Mouse (Mus musculus) forebrain, embryonic 10.5 days (tissue): ENCODE data around the gene Smim7. TPM values are rescaled to one million over a fixed set of nuclear protein-coding genes. Genes with fewer than 3 reads are reported as not detected.

ENCODE experiments used
- DNase-seq: peaks from one replicate; pipeline ENCODE4 v3.0.0-alpha.2; 2017; ENCODE audit warnings: low spot score; ENCODE audit errors: extremely low spot score
- H3K27ac ChIP-seq: fragments of 300-500 bp; sonication (generic); 2 replicates; pipeline ENCODE4 v1.5.1; 2016; ENCODE audit warnings: mild to moderate bottlenecking
- H3K27me3 ChIP-seq: fragments of 300-500 bp; sonication (generic); 2 replicates; pipeline ENCODE4 v1.6.1; 2016; ENCODE audit warnings: mild to moderate bottlenecking; ENCODE audit not compliant: poor library complexity, severe bottlenecking
- H3K36me3 ChIP-seq: fragments of 300-500 bp; sonication (generic); replicated peaks from 2 replicates; pipeline ENCODE4 v1.6.1; 2016; ENCODE audit warnings: mild to moderate bottlenecking, moderate library complexity
- H3K4me1 ChIP-seq: fragments of 300-500 bp; sonication (generic); 2 replicates; pipeline ENCODE4 v1.6.1; 2016
- H3K4me3 ChIP-seq: fragments of 300-500 bp; sonication (generic); 2 replicates; pipeline ENCODE4 v1.5.1; 2016; ENCODE audit warnings: mild to moderate bottlenecking, moderate library complexity
- H3K9me3 ChIP-seq: fragments of 300-500 bp; sonication (generic); 2 replicates; pipeline ENCODE4 v1.6.1; 2016; ENCODE audit warnings: mild to moderate bottlenecking, moderate library complexity
- WGBS: fragments of 180-500 bp; shearing (Covaris S2); methylation state at CpG from one replicate; pipeline ENCODE4 v1.1.7; 2016; 5-methylcytosine and 5-hydroxymethylcytosine counted together
- polyA plus RNA-seq: library from polyadenylated mRNA; unstranded; fragments of >200 nt; fragmentation: Nextera tagmentation; extraction: Ambion mirVana; gene quantifications from 2 replicates; pipeline ENCODE4 v1.2.1, GENCODE M21; 2016

The Smim7 gene
- 105 and 106 TPM in 2 replicates for polyA plus RNA-seq

GRCm38 (mm10) chr8:72570633-72571610 is at the start of gene Smim7:
TSS of gene Smim7 (minus strand) at chr8:72571088.
- no peaks in the 10 kb centered on the region for H3K27me3 ChIP-seq
- H3K4me1 ChIP-seq, result peaks cover 35% of the 10 kb centered on the region
- peaks cover 38% of the 10 kb centered on the region for H3K36me3 ChIP-seq
- under 1% methylated on average over 52 of the region's 52 CpGs for WGBS
- peak; percentile 99 for DNase-seq
- peak within 1 kb of the TSS; percentile 92 for H3K27ac ChIP-seq
- H3K9me3 ChIP-seq, result no peaks in the 10 kb centered on the region
- peak within 1 kb of the TSS; percentile 75 for H3K4me3 ChIP-seq

- no peak overlapping the region for H3K27ac ChIP-seq
- DNase-seq, result no peak
- no peaks in the 10 kb centered on the region for H3K27me3 ChIP-seq
- H3K36me3 ChIP-seq, result no peaks in the 10 kb centered on the region
- H3K4me1 ChIP-seq, result peaks cover 3% of the 10 kb centered on the region; the same call in 1 of the 2 replicates
- H3K4me3 ChIP-seq, result no peak overlapping the region
- H3K9me3 ChIP-seq, result no peaks in the 10 kb centered on the region
- WGBS, result 61% methylated on average over 2 of the region's 2 CpGs
Measured at GRCm38 (mm10) chr8:72590198-72590597, 19.3 kb upstream of the Smim7 start.

- DNase-seq, result no peak
- Histone ChIP-seq H3K27ac (no peak overlapping the region), H3K27me3 (no peaks in the 10 kb centered on the region), H3K4me1 (peaks cover 3% of the 10 kb centered on the region; the same call in 1 of the 2 replicates), H3K4me3 (no peak overlapping the region), H3K9me3 (no peaks in the 10 kb centered on the region), H3K36me3 (no peaks in the 10 kb centered on the region)
- 82% methylated on average over 7 of the region's 7 CpGs for WGBS
Measured at GRCm38 (mm10) chr8:72589286-72589685, 18.4 kb upstream of the Smim7 start.

DNA sequence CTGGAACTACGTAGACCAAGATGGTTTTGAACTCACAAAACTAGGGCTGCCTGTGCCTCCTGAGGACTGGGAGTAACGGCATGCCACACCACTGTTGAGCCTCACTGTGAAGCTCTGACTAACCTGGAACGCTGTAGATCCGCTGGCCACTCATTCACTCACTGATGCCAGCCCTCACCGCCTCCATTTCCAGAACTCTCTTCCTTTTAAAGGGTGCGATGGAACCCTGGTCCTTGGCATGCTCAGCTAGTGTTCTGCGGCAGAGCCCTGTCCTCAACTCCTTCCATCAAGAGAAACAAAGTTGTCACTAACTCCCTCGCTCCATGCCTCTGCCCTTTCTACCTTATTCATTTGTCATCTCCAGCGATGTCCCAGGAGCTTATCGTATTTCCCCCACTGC is 18.0 kb upstream of the Smim7 start:
- Histone ChIP-seq H3K4me3 (no peak overlapping the region), H3K27me3 (no peaks in the 10 kb centered on the region), H3K4me1 (peaks cover 3% of the 10 kb centered on the region; the same call in 1 of the 2 replicates), H3K9me3 (no peaks in the 10 kb centered on the region), H3K36me3 (no peaks in the 10 kb centered on the region), H3K27ac (no peak overlapping the region)
- DNase-seq, result no peak
- 89% methylated on average over 10 of the region's 10 CpGs for WGBS

GRCm38 (mm10) chr8:72587806-72588205 is 16.9 kb upstream of the Smim7 start:
- no peak overlapping the region for H3K27ac ChIP-seq
- no peaks in the 10 kb centered on the region for H3K9me3 ChIP-seq
- no peak for DNase-seq
- no peaks in the 10 kb centered on the region for H3K36me3 ChIP-seq
- 76% methylated on average over 6 of the region's 6 CpGs for WGBS
- H3K27me3 ChIP-seq, result no peaks in the 10 kb centered on the region
- H3K4me1 ChIP-seq, result peaks cover 3% of the 10 kb centered on the region; the same call in 1 of the 2 replicates
- no peak overlapping the region for H3K4me3 ChIP-seq

GRCm38 (mm10) chr8:72584390-72584789 is 13.5 kb upstream of the Smim7 start:
- no peaks in the 10 kb centered on the region for H3K9me3 ChIP-seq
- no peak overlapping the region for H3K4me3 ChIP-seq
- no peaks in the 10 kb centered on the region for H3K36me3 ChIP-seq
- no peak for DNase-seq
- 86% methylated on average over 6 of the region's 6 CpGs for WGBS
- H3K4me1 ChIP-seq, result peaks cover 3% of the 10 kb centered on the region; the same call in 1 of the 2 replicates
- H3K27me3 ChIP-seq, result no peaks in the 10 kb centered on the region
- H3K27ac ChIP-seq, result no peak overlapping the region

DNA sequence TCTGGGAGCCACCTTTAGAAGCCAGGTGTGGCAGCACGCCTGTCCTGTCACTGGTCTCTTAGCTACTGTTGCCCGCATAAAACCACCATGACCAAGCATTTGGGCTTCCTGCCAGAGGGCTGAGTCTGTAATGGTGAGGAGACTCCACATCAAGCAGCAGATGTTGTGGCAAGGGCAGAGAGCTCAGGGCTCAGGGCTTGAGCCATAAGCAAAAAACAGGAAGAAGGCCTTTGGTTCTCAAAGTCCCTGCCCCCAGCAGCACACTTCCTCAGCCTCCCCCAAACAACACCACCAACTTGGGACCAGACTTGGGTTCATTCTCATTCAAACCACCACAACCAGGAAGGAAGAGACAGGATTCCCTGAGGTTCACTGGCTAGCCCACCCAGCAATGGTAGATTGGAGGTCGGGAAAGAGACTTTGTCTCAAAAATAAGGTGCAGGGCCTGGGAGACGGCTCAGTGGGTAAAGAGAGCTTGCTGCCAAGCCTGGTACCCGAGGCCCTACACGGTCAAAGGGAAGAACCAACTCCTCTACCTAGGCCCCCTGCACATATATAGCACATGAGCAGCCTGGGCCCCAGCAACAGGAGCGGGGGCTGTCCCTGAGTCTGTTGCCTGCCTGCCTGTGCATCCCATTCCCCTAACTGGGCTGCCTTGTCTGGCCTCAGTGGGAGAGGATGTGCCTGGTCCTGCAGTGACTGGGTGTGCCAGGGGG is 12.3 kb upstream of the Smim7 start:
- Histone ChIP-seq H3K36me3 (no peaks in the 10 kb centered on the region), H3K27ac (no peak overlapping the region), H3K27me3 (no peaks in the 10 kb centered on the region), H3K9me3 (no peaks in the 10 kb centered on the region), H3K4me1 (peaks cover 3% of the 10 kb centered on the region; the same call in 1 of the 2 replicates), H3K4me3 (no peak overlapping the region)
- no peak for DNase-seq
- 88% methylated on average over 7 of the region's 7 CpGs for WGBS

- H3K27ac ChIP-seq, result no peak overlapping the region
- DNase-seq, result no peak
- WGBS, result 74% methylated on average over 9 of the region's 9 CpGs
Measured at GRCm38 (mm10) chr8:72579374-72579773, 8.5 kb upstream of the Smim7 start.

GRCm38 (mm10) chr8:72577941-72578340 is 7.1 kb upstream of the Smim7 start:
- no peaks in the 10 kb centered on the region for H3K27me3 ChIP-seq
- WGBS, result 73% methylated on average over 1 of the region's 1 CpGs
- H3K9me3 ChIP-seq, result no peaks in the 10 kb centered on the region
- no peak overlapping the region for H3K4me3 ChIP-seq
- H3K4me1 ChIP-seq, result peaks cover 3% of the 10 kb centered on the region
- H3K36me3 ChIP-seq, result no peaks in the 10 kb centered on the region
- H3K27ac ChIP-seq, result no peak overlapping the region
- DNase-seq, result no peak

More at GRCm38 (mm10) chr8:72579374-72579773, 8.5 kb upstream of the Smim7 start:
- Histone ChIP-seq H3K9me3 (no peaks in the 10 kb centered on the region), H3K27me3 (no peaks in the 10 kb centered on the region), H3K36me3 (no peaks in the 10 kb centered on the region), H3K4me3 (no peak overlapping the region), H3K4me1 (no peaks in the 10 kb centered on the region)

- H3K9me3 ChIP-seq, result no peaks in the 10 kb centered on the region
- 88% methylated on average over 3 of the region's 3 CpGs for WGBS
Measured at GRCm38 (mm10) chr8:72577266-72577665, 6.4 kb upstream of the Smim7 start.

GRCm38 (mm10) chr8:72575915-72576314 is 5.0 kb upstream of the Smim7 start:
- no peak for DNase-seq
- no peak overlapping the region for H3K4me3 ChIP-seq
- no peaks in the 10 kb centered on the region for H3K9me3 ChIP-seq
- peaks cover 20% of the 10 kb centered on the region for H3K4me1 ChIP-seq
- WGBS, result 93% methylated on average over 6 of the region's 6 CpGs
- no peak overlapping the region for H3K27ac ChIP-seq
- no peaks in the 10 kb centered on the region for H3K36me3 ChIP-seq
- H3K27me3 ChIP-seq, result no peaks in the 10 kb centered on the region

More at GRCm38 (mm10) chr8:72577266-72577665, 6.4 kb upstream of the Smim7 start:
- no peak for DNase-seq
- no peaks in the 10 kb centered on the region for H3K27me3 ChIP-seq
- H3K36me3 ChIP-seq, result no peaks in the 10 kb centered on the region
- no peak overlapping the region for H3K4me3 ChIP-seq
- no peak overlapping the region for H3K27ac ChIP-seq
- H3K4me1 ChIP-seq, result peaks cover 10% of the 10 kb centered on the region

DNA sequence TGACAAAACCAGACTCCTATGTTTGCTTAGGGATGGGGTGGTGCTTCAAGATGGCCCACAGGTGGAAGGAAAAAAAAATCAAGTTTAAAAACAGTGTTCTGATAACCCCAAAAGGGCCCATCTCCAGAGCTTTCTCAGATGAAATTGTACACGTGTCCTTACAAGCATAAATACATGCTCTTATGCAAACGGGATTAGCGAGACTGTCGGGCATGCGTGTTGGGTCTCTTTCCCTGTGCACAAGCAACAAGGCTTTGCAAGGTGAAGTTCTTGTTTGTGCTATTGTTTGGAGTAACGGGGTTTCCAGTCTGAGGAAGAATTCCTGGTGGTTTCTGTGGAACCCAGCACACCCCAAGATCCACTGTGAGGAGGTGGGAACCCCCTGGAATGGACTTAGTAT is 2.6 kb upstream of the Smim7 start:
- Histone ChIP-seq H3K4me1 (peaks cover 35% of the 10 kb centered on the region), H3K27me3 (no peaks in the 10 kb centered on the region), H3K36me3 (peaks cover 13% of the 10 kb centered on the region), H3K4me3 (no peak overlapping the region), H3K27ac (no peak overlapping the region), H3K9me3 (no peaks in the 10 kb centered on the region)
- WGBS, result 90% methylated on average over 6 of the region's 6 CpGs
- DNase-seq, result no peak
